Mouse (Mus musculus) heart, adult 2 months (tissue): Measurements from ENCODE around the gene Ubqln4.

Experiments
- CTCF ChIP-seq: fragments of 200-600 bp; IDR thresholded peaks from 2 replicates; pipeline ENCODE4 v1.8.1; 2022; ENCODE audit warnings: antibody characterized with exemption, mild to moderate bottlenecking, moderate library complexity
- EP300 ChIP-seq: fragments of 200-500 bp; IDR thresholded peaks from 2 replicates; pipeline ENCODE4 v1.6.1; 2011; ENCODE audit warnings: low read depth, low read length, control low read depth; ENCODE audit not compliant: insufficient read depth
- POLR2A ChIP-seq: fragments of 200-500 bp; IDR thresholded peaks from 2 replicates; pipeline ENCODE4 v1.6.1; 2011; ENCODE audit warnings: mild to moderate bottlenecking, low read depth, low read length, control low read depth; ENCODE audit not compliant: insufficient read depth

- TF ChIP-seq CTCF = no peak
- no peak for TF ChIP-seq POLR2A
- TF ChIP-seq EP300 = no peak
Measured at GRCm38 (mm10) chr3:88515095-88515386, 38.5 kb upstream of the Ubqln4 start.
